Mouse (Mus musculus): Measurements from ENCODE around the gene Mepce. TPM values are rescaled to one million over a fixed set of nuclear protein-coding genes. Genes with fewer than 3 reads are reported as not detected.

Mepce gene
- polyA plus RNA-seq, 1 experiment, result 45.6 TPM

DNA sequence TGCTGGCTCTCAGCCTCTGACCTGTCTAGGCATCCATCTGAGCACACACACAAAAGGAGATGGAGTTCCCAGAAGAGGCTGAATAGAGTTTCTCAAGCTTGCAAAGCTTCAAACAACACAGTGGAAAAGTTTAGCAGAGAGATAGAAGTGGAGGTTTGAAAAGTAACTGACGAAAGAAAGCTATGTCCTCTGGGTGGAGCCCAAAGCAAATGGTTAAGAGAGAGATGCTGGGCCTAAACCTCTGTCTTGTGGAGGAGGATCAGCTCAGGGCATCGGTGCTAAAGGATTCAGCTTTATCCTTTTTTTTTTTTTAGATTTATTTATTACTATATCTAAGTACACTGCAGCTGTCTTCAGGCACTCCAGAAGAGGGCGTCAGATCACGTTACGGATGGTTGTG, 20.9 kb upstream of the Mepce start:
- Histone ChIP-seq H3K4me1 (ENCODE audit: control insufficient read depth, insufficient read depth, low read length) (no peaks in the 10 kb centered on the region), H3K27ac (ENCODE audit: control insufficient read depth, insufficient read depth, low read depth, low read length, poor library complexity) (no peak overlapping the region), H3K4me3 (replicated peaks; ENCODE audit: control insufficient read depth, low read depth, low read length) (no peak overlapping the region)
- TF ChIP-seq POLR2A (IDR thresholded peaks at IDR 0.05; ENCODE audit: borderline replicate concordance, control insufficient read depth, low read depth, low read length), result no peak
- TF ChIP-seq CTCF (IDR thresholded peaks at IDR 0.05; ENCODE audit: control insufficient read depth, insufficient read depth, low read length), result no peak
- WGBS, result 86% methylated on average over 5 of the region's 5 CpGs

DNA sequence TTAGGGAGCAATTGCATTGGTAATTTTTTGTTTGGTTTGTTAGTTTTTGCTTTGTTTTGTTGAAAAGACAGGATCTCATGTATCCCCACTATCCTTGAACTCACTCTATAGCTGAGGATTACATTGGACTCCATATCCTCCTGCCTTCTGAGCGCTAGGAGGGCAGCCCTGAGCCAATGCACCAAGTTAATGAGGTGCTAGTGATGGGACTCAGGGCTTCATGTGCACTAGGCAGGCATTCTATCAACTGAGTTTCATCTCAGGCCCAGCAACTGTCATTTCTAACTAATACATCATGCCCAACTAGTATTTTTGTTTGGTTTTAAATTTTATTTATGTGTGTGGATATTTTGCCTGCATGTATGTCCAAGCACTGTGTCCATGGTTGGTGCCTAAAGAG, 18.7 kb upstream of the Mepce start:
- no peak overlapping the region for H3K4me3 ChIP-seq (replicated peaks; ENCODE audit: control insufficient read depth, low read depth, low read length)
- H3K4me1 ChIP-seq (ENCODE audit: control insufficient read depth, insufficient read depth, low read length), result no peaks in the 10 kb centered on the region
- no peak overlapping the region for H3K27ac ChIP-seq (ENCODE audit: control insufficient read depth, insufficient read depth, low read depth, low read length, poor library complexity)
- WGBS, result 74% methylated on average over 1 of the region's 1 CpGs
- no peak for TF ChIP-seq CTCF (IDR thresholded peaks at IDR 0.05; ENCODE audit: control insufficient read depth, insufficient read depth, low read length)
- TF ChIP-seq POLR2A (IDR thresholded peaks at IDR 0.05; ENCODE audit: borderline replicate concordance, control insufficient read depth, low read depth, low read length), result no peak

DNA sequence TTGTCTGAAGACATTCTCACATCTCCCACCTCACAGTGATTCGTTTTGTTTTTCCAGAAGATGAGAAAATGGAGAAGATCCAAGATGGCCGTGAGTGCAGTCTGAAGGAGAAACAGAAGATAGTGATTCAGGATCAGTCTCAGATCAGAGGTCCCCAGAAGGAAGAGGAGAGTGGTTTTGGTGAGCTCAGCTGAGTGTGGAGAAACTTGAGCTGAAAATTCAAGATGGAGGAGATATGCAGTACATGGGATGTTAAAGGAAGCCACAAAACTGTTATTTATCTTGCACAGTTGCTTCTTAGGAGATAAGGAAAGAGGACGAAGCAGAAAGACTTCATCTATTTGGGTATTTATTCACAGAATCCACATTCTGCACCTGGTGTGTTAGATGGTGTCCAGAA, 13.5 kb upstream of the Mepce start:
- TF ChIP-seq CTCF (IDR thresholded peaks at IDR 0.05; ENCODE audit: control insufficient read depth, insufficient read depth, low read length) (no peak), POLR2A (IDR thresholded peaks at IDR 0.05; ENCODE audit: borderline replicate concordance, control insufficient read depth, low read depth, low read length) (no peak)
- Histone ChIP-seq H3K4me1 (ENCODE audit: control insufficient read depth, insufficient read depth, low read length) (no peaks in the 10 kb centered on the region; the same call in 1 of the 2 replicates), H3K27ac (ENCODE audit: control insufficient read depth, insufficient read depth, low read depth, low read length, poor library complexity) (no peak overlapping the region), H3K4me3 (replicated peaks; ENCODE audit: control insufficient read depth, low read depth, low read length) (no peak overlapping the region)
- 59% methylated on average over 3 of the region's 3 CpGs for WGBS

DNA sequence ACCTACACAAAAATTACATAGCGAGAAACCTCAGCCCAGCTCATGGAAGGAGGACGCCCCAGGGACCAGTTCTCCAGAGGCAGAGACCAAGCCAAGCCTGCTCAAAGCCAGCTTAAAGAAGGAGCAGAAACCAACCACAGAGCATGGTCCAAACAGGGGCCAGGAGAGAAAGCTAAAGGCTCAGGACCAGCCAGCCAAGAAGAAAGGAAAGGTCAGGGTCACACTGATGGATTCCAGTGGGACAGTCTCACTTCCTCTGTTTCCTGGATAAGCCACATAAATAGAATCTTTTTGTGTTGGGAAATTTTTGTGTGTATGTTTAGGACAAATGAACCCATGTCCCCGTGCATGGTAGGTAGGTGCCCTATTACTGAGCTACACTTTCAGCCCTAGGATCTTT, 9.2 kb upstream of the Mepce start:
- WGBS, result 51% methylated on average over 3 of the region's 3 CpGs
- no peak for TF ChIP-seq CTCF (IDR thresholded peaks at IDR 0.05; ENCODE audit: control insufficient read depth, insufficient read depth, low read length)
- H3K27ac ChIP-seq (ENCODE audit: control insufficient read depth, insufficient read depth, low read depth, low read length, poor library complexity), result no peak overlapping the region
- no peaks in the 10 kb centered on the region; the same call in 1 of the 2 replicates for H3K4me1 ChIP-seq (ENCODE audit: control insufficient read depth, insufficient read depth, low read length)
- no peak overlapping the region for H3K4me3 ChIP-seq (replicated peaks; ENCODE audit: control insufficient read depth, low read depth, low read length)

DNA sequence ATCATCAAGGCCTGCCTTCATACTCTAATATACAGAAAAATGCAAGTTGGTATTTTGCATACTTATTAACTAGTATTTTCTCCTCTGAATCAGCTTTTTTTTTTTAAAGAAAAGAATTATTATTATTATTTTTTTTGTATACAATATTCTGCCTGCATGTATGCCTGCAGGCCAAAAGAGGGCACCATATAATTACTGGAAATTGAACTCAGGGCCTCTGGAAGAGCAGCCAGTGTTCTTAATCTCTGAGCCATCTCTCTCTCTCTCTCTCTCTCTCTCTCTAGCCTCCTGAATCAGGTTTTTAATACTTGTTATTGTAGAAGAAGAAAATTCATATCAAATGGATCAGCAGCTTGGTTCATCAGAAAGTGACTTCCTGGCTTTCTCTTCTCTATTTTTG, 4.1 kb upstream of the Mepce start:
- no peak for TF ChIP-seq POLR2A (IDR thresholded peaks at IDR 0.05; ENCODE audit: borderline replicate concordance, control insufficient read depth, low read depth, low read length)
- TF ChIP-seq CTCF (IDR thresholded peaks at IDR 0.05; ENCODE audit: control insufficient read depth, insufficient read depth, low read length), result no peak
- Histone ChIP-seq H3K27ac (ENCODE audit: control insufficient read depth, insufficient read depth, low read depth, low read length, poor library complexity) (no peak overlapping the region), H3K4me1 (ENCODE audit: control insufficient read depth, insufficient read depth, low read length) (no peaks in the 10 kb centered on the region; the same call in 1 of the 2 replicates), H3K4me3 (replicated peaks; ENCODE audit: control insufficient read depth, low read depth, low read length) (no peak overlapping the region)

DNA sequence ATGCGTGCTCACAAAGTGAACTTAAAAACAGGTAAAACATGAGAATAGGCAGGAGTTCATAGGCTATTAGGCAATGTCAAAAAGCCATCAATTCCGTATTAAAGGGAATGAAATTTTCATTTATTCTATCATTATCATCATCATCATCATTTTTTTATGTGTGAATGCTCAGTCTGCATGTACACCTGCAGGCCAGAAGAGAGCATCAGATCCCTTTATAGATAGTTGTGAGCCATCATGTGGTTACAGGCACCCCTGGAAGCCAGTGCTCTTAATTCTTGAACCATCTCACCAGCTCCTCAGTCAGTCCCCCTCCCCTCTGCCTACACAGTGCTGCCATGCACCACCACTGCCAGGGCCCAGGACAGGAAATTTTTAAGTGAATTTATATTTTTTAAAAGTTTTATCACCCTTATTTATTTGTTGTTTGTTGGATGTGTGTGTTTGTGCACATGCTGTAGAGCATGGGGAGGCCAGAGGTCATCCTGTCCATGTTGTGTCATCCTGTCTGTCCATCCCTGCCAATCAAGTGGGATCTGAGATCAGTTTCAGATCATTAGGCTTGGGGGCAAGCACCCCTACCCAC, 1.6 kb upstream of the Mepce start:
- TF ChIP-seq CTCF (IDR thresholded peaks at IDR 0.05; ENCODE audit: control insufficient read depth, insufficient read depth, low read length) (no peak), POLR2A (IDR thresholded peaks at IDR 0.05; ENCODE audit: borderline replicate concordance, control insufficient read depth, low read depth, low read length) (no peak)
- 86% methylated on average over 2 of the region's 2 CpGs for WGBS
- H3K27ac ChIP-seq (ENCODE audit: control insufficient read depth, insufficient read depth, low read depth, low read length, poor library complexity), result no peak overlapping the region
- H3K4me3 ChIP-seq (replicated peaks; ENCODE audit: control insufficient read depth, low read depth, low read length), result no peak overlapping the region
- peaks cover 5% of the 10 kb centered on the region for H3K4me1 ChIP-seq (ENCODE audit: control insufficient read depth, insufficient read depth, low read length)

DNA sequence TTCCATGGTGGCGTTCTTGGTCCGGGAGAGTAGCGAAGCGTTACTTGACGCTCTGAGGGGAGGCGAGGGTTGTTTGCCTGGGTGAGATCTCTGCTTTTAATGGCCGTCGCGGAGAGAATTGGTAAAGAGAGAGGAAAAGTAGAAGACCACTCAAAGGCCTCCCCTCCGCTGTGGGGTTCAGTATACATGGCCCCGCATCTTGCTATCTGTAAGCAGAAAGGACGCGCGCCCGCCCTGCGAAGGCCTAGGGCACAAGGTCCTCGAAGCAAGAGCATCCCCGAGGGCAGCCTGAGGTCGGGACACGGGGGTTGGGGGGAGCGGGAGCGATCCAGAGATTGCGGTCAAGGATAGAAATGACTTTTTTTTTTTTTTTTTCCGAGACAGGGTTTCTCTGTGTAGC, 716 bp upstream of the Mepce start:
- peaks cover 8% of the 10 kb centered on the region for H3K4me1 ChIP-seq (ENCODE audit: control insufficient read depth, insufficient read depth, low read length)
- 76% methylated on average over 24 of the region's 24 CpGs for WGBS
- no peak overlapping the region for H3K27ac ChIP-seq (ENCODE audit: control insufficient read depth, insufficient read depth, low read depth, low read length, poor library complexity)
- H3K4me3 ChIP-seq (replicated peaks; ENCODE audit: control insufficient read depth, low read depth, low read length), result peak overlapping the region; percentile 22
- TF ChIP-seq POLR2A (IDR thresholded peaks at IDR 0.05; ENCODE audit: borderline replicate concordance, control insufficient read depth, low read depth, low read length), result no peak
- no peak for TF ChIP-seq CTCF (IDR thresholded peaks at IDR 0.05; ENCODE audit: control insufficient read depth, insufficient read depth, low read length)

DNA sequence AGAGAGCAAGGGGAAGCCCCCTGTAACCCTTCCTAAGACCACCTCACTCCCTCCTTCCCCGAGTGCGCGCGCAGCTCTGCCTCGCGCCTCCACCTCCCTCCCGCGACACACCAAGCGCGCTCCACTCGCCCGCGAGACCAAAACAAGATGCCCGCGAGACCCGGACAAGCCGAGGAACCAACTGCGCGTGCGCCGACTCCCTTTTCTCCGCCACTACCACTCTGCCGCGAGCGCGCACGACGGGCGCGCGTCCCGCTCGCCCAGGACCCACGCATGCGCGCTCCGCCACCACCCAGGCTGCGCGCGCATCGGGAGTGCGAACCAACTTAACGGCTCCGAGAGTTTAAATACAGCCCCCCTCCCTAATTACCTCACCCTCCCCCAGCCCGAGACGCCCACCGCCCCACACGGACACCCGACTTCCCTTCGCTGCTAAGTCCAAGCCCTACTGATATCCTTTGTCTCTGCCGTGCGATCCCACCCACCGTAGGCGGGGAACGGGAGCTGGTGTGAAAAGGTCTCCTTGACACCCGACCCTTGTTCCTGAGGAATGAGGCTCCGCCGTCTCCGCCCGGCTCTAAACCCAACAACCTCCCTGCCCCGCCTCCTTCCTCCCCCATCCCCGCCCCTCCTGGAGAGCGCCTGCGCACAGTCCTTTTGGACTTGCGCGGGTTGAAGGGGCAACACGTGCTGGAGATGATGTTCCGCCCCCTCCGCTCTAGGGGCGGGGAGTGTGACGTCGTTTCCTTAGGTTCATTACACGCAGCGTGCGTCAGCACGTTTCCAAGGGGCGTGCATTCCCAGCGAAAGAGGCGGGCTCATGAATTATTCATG, 1.1 kb downstream of the Mepce start:
- WGBS, result under 1% methylated on average over 79 of the region's 79 CpGs
- peak overlapping the region; percentile 79 for H3K4me3 ChIP-seq (replicated peaks; ENCODE audit: control insufficient read depth, low read depth, low read length)
- peak overlapping the region; percentile 94 for H3K27ac ChIP-seq (ENCODE audit: control insufficient read depth, insufficient read depth, low read depth, low read length, poor library complexity)
- TF ChIP-seq CTCF (IDR thresholded peaks at IDR 0.05; ENCODE audit: control insufficient read depth, insufficient read depth, low read length) (no peak), POLR2A (IDR thresholded peaks at IDR 0.05; ENCODE audit: borderline replicate concordance, control insufficient read depth, low read depth, low read length) (peak; percentile 86)
- peaks cover 8% of the 10 kb centered on the region for H3K4me1 ChIP-seq (ENCODE audit: control insufficient read depth, insufficient read depth, low read length)

All from bone marrow, adult 2 months (tissue).